Mouse (Mus musculus) hindbrain, embryonic 11.5 days (tissue): ENCODE data around the gene Zfp273. TPM values are rescaled to one million over a fixed set of nuclear protein-coding genes. Genes with fewer than 3 reads are reported as not detected.
A peak's percentile ranks its signal among the peaks of the same experiment; 100 is the strongest.
"Not testable (repeated sequence)": the region's sequence is repeated elsewhere in the genome, so short reads cannot be mapped to it uniquely, and the experiment has no call there.

Experiments used
- ATAC-seq: fragments of 200-750 bp; cut with Nextera tagmentation; 2 replicates; pipeline ENCODE4 v1.8.0; 2017; ENCODE audit warnings: mild to moderate bottlenecking, moderate TSS enrichment, moderate library complexity; ENCODE audit not compliant: low FRiP score
- DNase-seq: peaks from one replicate; pipeline ENCODE4 v3.0.0-alpha.2; 2015; ENCODE audit warnings: low spot score
- H3K27ac ChIP-seq: fragments of 300-500 bp; sonication (generic); 2 replicates; pipeline ENCODE4 v1.5.1; 2014; ENCODE audit warnings: mild to moderate bottlenecking, low read depth, low read length
- H3K27me3 ChIP-seq: fragments of 300-500 bp; sonication (generic); 2 replicates; pipeline ENCODE4 v1.6.1; 2014; ENCODE audit warnings: mild to moderate bottlenecking, low read length, moderate library complexity, mixed read lengths; ENCODE audit not compliant: control insufficient read depth, insufficient read depth
- H3K36me3 ChIP-seq: fragments of 300-500 bp; sonication (generic); 2 replicates; pipeline ENCODE4 v1.6.1; 2014; ENCODE audit warnings: mild to moderate bottlenecking, low read length, moderate library complexity, mixed read lengths; ENCODE audit not compliant: control insufficient read depth, insufficient read depth
- H3K4me1 ChIP-seq: fragments of 300-500 bp; sonication (generic); replicated peaks from 2 replicates; pipeline ENCODE4 v1.6.1; 2014; ENCODE audit warnings: low read length, mixed read lengths; ENCODE audit not compliant: control insufficient read depth, insufficient read depth
- H3K4me2 ChIP-seq: fragments of 300-500 bp; sonication (generic); replicated peaks from 2 replicates; pipeline ENCODE4 v1.6.1; 2014; ENCODE audit warnings: mild to moderate bottlenecking, low read depth, low read length
- H3K4me3 ChIP-seq: fragments of 300-500 bp; sonication (generic); 2 replicates; pipeline ENCODE4 v1.5.1; 2014; ENCODE audit warnings: low read depth, low read length
- H3K9ac ChIP-seq: fragments of 300-500 bp; sonication (generic); 2 replicates; pipeline ENCODE4 v1.6.1; 2014; ENCODE audit warnings: low read depth, low read length
- H3K9me3 ChIP-seq: fragments of 300-500 bp; sonication (generic); 2 replicates; pipeline ENCODE4 v1.6.1; 2016; ENCODE audit warnings: low read length; ENCODE audit not compliant: control insufficient read depth
- WGBS: fragments of 180-500 bp; shearing (Covaris S2); extraction: QIAGEN DNeasy Blood & Tissue Kit; methylation state at CpG from one replicate; pipeline ENCODE4 v1.1.7; 2014; 5-methylcytosine and 5-hydroxymethylcytosine counted together
- polyA plus RNA-seq: library from polyadenylated mRNA; unstranded; fragments of >200 nt; fragmentation: Nextera tagmentation; extraction: Ambion mirVana; gene quantifications from 2 replicates; pipeline ENCODE4 v1.2.1, GENCODE M21; 2014

Zfp273 gene
- polyA plus RNA-seq, 1 experiment from 2014 or later, result 9.7 TPM

- Histone ChIP-seq H3K4me3 (no peak overlapping the region), H3K27ac (no peak overlapping the region), H3K4me2 (no peak overlapping the region), H3K27me3 (no peaks in the 10 kb centered on the region), H3K9me3 (no peaks in the 10 kb centered on the region), H3K9ac (no peak overlapping the region), H3K4me1 (no peaks in the 10 kb centered on the region), H3K36me3 (no peaks in the 10 kb centered on the region)
- 86% methylated on average over 1 of the region's 1 CpGs for WGBS
- ATAC-seq (no peak), DNase-seq (no peak)
Measured at GRCm38 (mm10) chr13:67818636-67819035, 5.1 kb downstream of the Zfp273 start.

DNA sequence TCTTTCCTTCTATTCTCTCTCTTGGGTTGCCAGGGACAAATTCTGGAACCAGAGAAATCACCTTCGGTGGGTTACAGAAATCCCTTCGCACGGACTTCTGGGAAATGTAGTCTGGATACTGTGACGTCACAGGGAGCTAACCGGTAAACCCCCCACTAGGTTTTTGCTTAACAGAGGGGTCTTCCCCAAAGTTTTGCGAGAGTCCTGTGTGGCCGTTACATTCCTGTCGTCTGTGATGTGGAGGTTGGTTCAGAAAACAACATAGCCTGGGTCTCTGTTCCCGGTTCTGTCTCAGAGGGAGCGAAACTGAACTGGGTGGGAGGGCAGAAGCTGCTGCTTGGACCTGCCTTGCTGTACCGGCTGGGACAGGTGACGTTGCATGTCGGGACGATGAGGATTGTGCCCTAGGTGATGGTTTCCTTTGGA, 17.4 kb downstream of the Zfp273 start, which contains the start of gene Gm10037:
Gm10037 (plus strand) TSS at position 196 of the 426 bp plus-strand sequence.
- peak; percentile 88 for ATAC-seq
- Histone ChIP-seq H3K27ac (no peak within 1 kb of the TSS), H3K9me3 (no peaks in the 10 kb centered on the region), H3K27me3 (no peaks in the 10 kb centered on the region), H3K4me3 (peak within 1 kb of the TSS; percentile 51), H3K36me3 (no peaks in the 10 kb centered on the region), H3K9ac (peak within 1 kb of the TSS; percentile 61), H3K4me1 (no peaks in the 10 kb centered on the region), H3K4me2 (peak within 1 kb of the TSS; percentile 51)
- peak; percentile 82 for DNase-seq
- WGBS, result 3% methylated on average over 14 of the region's 14 CpGs

DNA sequence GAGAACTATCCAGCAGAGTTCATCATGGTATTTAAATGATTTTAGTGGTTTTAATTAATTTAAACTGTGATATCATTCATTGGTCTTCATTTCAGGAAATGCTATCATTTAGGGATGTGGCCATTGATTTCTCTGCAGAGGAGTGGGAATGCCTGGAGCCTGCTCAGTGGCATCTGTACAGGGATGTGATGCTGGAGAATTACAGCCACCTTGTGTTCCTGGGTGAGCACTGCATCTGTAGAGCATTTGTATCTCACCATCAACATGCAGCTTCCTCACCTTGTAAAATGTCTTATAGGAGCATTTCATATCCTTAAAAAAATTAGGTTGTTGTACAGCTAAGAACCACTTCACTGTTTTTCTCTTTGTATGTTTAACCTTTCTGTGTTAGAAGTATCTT, 19.6 kb downstream of the Zfp273 start:
- not testable (repeated sequence) for H3K9ac ChIP-seq, H3K9me3 ChIP-seq, H3K4me2 ChIP-seq, H3K4me1 ChIP-seq, H3K27ac ChIP-seq, H3K36me3 ChIP-seq, H3K4me3 ChIP-seq, ATAC-seq, H3K27me3 ChIP-seq, DNase-seq

GRCm38 (mm10) chr13:67843775-67844118, 30.2 kb downstream of the Zfp273 start:
- no peaks in the 10 kb centered on the region for H3K9me3 ChIP-seq
- no peak for DNase-seq
- H3K27ac ChIP-seq, result no peak overlapping the region
- H3K4me1 ChIP-seq, result no peaks in the 10 kb centered on the region
- no peak for ATAC-seq
- peak overlapping the region; percentile 43 for H3K4me2 ChIP-seq
- 45% methylated on average over 6 of the region's 6 CpGs for WGBS
- H3K27me3 ChIP-seq, result no peaks in the 10 kb centered on the region
- peak overlapping the region; percentile 26; the same call in 1 of the 2 replicates for H3K4me3 ChIP-seq
- peak overlapping the region; percentile 56 for H3K9ac ChIP-seq
- H3K36me3 ChIP-seq, result no peaks in the 10 kb centered on the region

DNA sequence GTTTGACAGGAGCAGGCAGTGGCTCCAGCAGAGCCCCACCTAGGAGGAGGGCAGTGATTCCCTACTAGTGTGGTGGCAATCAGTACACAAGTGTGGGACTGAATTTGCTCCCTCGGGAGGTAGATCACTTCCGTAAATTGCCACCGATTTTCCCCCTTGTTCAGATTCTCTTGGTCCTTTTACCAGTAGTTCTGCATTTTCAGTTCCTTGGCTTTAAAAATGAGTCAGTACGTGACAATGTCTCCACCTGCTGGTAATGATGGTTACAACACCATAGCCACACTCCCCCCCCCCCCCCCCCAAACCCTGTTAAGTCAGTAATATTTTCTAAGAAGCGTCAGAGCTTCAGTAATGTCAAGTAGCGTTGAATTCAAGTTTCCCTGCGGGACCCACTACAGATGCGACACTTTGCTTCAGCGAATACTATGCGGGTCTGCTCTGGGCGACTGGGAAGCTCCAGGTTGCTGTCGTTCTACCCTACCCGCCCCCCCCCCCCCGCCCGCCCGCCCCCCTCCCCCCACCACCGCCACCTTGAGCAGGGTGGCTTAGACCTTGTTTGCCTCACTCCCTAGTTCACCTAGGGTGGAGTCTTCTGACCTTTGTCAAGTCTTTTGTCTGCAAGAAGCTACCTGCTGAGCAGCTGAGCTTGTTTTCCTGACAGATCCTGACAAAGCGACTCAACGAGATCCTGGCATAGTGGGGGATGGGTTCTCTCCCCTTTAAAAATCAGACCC, 30.7 kb downstream of the Zfp273 start:
- Histone ChIP-seq H3K4me2 (peak overlapping the region; percentile 43), H3K27ac (no peak overlapping the region), H3K36me3 (no peaks in the 10 kb centered on the region), H3K4me3 (peak overlapping the region; percentile 26), H3K9ac (peak overlapping the region; percentile 56), H3K9me3 (no peaks in the 10 kb centered on the region), H3K27me3 (no peaks in the 10 kb centered on the region), H3K4me1 (no peaks in the 10 kb centered on the region)
- DNase-seq, result peak; percentile 77
- peak; percentile 82 for ATAC-seq
- 2% methylated on average over 13 of the region's 19 CpGs for WGBS

GRCm38 (mm10) chr13:67844853-67845194, 31.3 kb downstream of the Zfp273 start:
- no peaks in the 10 kb centered on the region for H3K9me3 ChIP-seq
- no peaks in the 10 kb centered on the region for H3K4me1 ChIP-seq
- peak overlapping the region; percentile 26 for H3K4me3 ChIP-seq
- H3K36me3 ChIP-seq, result no peaks in the 10 kb centered on the region
- H3K4me2 ChIP-seq, result peak overlapping the region; percentile 43
- no peak overlapping the region for H3K27ac ChIP-seq
- 21% methylated on average over 8 of the region's 8 CpGs for WGBS
- ATAC-seq (peak; percentile 65; the same call in 1 of the 2 replicates), DNase-seq (no peak)
- H3K9ac ChIP-seq, result no peak overlapping the region
- no peaks in the 10 kb centered on the region for H3K27me3 ChIP-seq

DNA sequence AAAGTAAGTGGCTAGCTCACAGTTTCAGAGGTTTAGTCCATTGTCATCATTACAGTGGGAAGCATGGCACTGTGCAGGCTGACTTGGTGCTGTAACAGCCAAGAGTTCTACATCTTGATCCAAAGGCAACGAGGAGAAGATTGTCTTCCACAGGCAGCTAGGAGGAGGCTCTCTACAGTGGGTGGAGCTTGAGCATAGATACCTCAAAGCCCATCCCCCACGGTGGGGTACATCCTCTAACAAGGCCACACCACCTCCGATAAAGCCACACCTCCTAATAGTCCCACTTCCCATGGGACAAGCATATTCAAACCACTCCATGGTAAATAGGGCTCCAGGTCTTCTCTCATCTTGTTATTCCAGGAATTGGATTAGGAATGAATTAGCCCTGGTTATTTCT, 36.8 kb downstream of the Zfp273 start:
- Histone ChIP-seq H3K4me3 (no peak overlapping the region), H3K36me3 (no peaks in the 10 kb centered on the region), H3K27ac (no peak overlapping the region), H3K27me3 (no peaks in the 10 kb centered on the region), H3K9ac (no peak overlapping the region), H3K4me2 (no peak overlapping the region), H3K4me1 (no peaks in the 10 kb centered on the region), H3K9me3 (no peaks in the 10 kb centered on the region)
- DNase-seq (no peak), ATAC-seq (no peak)
- 86% methylated on average over 3 of the region's 3 CpGs for WGBS

GRCm38 (mm10) chr13:67853130-67853529, 39.6 kb downstream of the Zfp273 start:
- H3K9me3 ChIP-seq, result no peaks in the 10 kb centered on the region
- no peaks in the 10 kb centered on the region for H3K4me1 ChIP-seq
- ATAC-seq (no peak), DNase-seq (no peak)
- no peak overlapping the region for H3K4me2 ChIP-seq
- no peak overlapping the region for H3K4me3 ChIP-seq
- no peaks in the 10 kb centered on the region for H3K27me3 ChIP-seq
- 77% methylated on average over 6 of the region's 6 CpGs for WGBS
- H3K27ac ChIP-seq, result no peak overlapping the region
- H3K9ac ChIP-seq, result no peak overlapping the region
- H3K36me3 ChIP-seq, result no peaks in the 10 kb centered on the region

- H3K4me2 ChIP-seq, result no peak overlapping the region
- no peak for DNase-seq
- no peak for ATAC-seq
- H3K9me3 ChIP-seq, result no peaks in the 10 kb centered on the region
- H3K27ac ChIP-seq, result no peak overlapping the region
- H3K4me1 ChIP-seq, result no peaks in the 10 kb centered on the region
- no peaks in the 10 kb centered on the region for H3K27me3 ChIP-seq
- WGBS, result 88% methylated on average over 2 of the region's 2 CpGs
- no peak overlapping the region for H3K4me3 ChIP-seq
- H3K36me3 ChIP-seq, result no peaks in the 10 kb centered on the region
- H3K9ac ChIP-seq, result no peak overlapping the region
Measured at GRCm38 (mm10) chr13:67853983-67854382, 40.4 kb downstream of the Zfp273 start.
